ENCODE assay signal across 18 mouse cellular contexts in the genomic region with DNA sequence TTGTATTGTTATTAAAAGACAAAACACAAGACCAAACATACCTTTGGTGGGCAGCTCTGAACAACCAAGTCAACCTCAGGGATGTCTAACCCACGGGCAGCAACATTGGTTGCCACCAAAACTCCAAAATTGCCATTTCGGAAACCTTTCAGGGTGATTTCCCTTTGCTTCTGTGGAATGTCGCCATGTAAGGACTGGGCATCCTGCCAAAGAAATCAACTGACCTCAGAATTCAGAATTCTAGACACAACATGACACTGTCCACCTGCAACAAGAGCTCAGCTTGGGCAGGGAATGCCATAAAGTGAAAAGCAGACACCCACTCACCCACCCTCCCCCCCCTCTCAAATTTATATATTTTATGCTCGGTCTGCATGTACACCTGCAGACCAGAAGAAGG. TPM values are rescaled to one million over a fixed set of nuclear protein-coding genes. Genes with fewer than 3 reads are reported as not detected.
DNase-seq lines count a peak whose midpoint lies in the region; ATAC-seq and TF ChIP-seq lines count a peak whose summit lies in the region.
"Had no signal": no experiment of that assay in that cellular context is flagged by ENCODE, and none has a peak within 500 bp of the region (broad histone marks: within the 10 kb centered on the region; RNA-seq: fewer than 3 reads in every experiment).

No protein-coding gene starts in this region.

- whole genome bisulfite sequencing in cerebellum, adult 2 months, result 61% methylated on average over 4 of the region's 4 CpGs
- 33% methylated on average over 4 of the region's 4 CpGs for WGBS in kidney, adult 2 months
- 68% methylated on average over 4 of the region's 4 CpGs for WGBS in kidney, embryonic 16.5 days
- WGBS in hindbrain, embryonic 10.5 days, result 95% methylated on average over 4 of the region's 4 CpGs
- WGBS in hindbrain, embryonic 12.5 days, result 81% methylated on average over 4 of the region's 4 CpGs

- no peaks in the 10 kb centered on the region for H3K27me3 ChIP-seq in cerebellum, adult 2 months (ENCODE audit: control insufficient read depth, insufficient read depth, low read length)
- no peaks in the 10 kb centered on the region for H3K27me3 ChIP-seq in kidney, adult 2 months (replicated peaks; ENCODE audit: control insufficient read depth, insufficient read depth, low read length)
- no peaks in the 10 kb centered on the region for H3K27me3 ChIP-seq in kidney, embryonic 16.5 days (ENCODE audit: insufficient read depth, low read length)
- H3K27me3 ChIP-seq in hindbrain, embryonic 10.5 days (ENCODE audit: insufficient read depth, poor library complexity, severe bottlenecking), result no peaks in the 10 kb centered on the region
- no peaks in the 10 kb centered on the region for H3K27me3 ChIP-seq in hindbrain, embryonic 12.5 days
- H3K27me3 ChIP-seq: liver, embryonic 13.5 days had no signal

- no peak for ATAC-seq in kidney, embryonic 16.5 days (ENCODE audit: low FRiP score, low TSS enrichment)
- ATAC-seq in hindbrain, embryonic 12.5 days (ENCODE audit: low FRiP score), result no peak

- no peak overlapping the region for H3K4me3 ChIP-seq in cerebellum, adult 2 months (replicated peaks; ENCODE audit: insufficient read depth, low read depth, low read length)
- H3K4me3 ChIP-seq in kidney, adult 2 months (ENCODE audit: insufficient read depth, low read depth, low read length), result no peak overlapping the region
- H3K4me3 ChIP-seq in kidney, embryonic 16.5 days (ENCODE audit: low read length), result no peak overlapping the region
- no peak overlapping the region for H3K4me3 ChIP-seq in hindbrain, embryonic 10.5 days
- H3K4me3 ChIP-seq in hindbrain, embryonic 12.5 days, result no peak overlapping the region
- H3K4me3 ChIP-seq: forebrain, embryonic 10.5 days; liver, embryonic 13.5 days; myocyte had no signal

- no peaks in the 10 kb centered on the region for H3K9me3 ChIP-seq in kidney, embryonic 16.5 days (ENCODE audit: low read length)
- H3K9me3 ChIP-seq in hindbrain, embryonic 10.5 days, result no peaks in the 10 kb centered on the region
- no peaks in the 10 kb centered on the region for H3K9me3 ChIP-seq in hindbrain, embryonic 12.5 days (replicated peaks)
- H3K9me3 ChIP-seq: forebrain, embryonic 10.5 days; liver, embryonic 13.5 days had no signal

- TF ChIP-seq CTCF in cerebellum, adult 2 months (IDR thresholded peaks at IDR 0.05; ENCODE audit: borderline replicate concordance, insufficient read depth, low read depth, low read length), result no peak
- TF ChIP-seq CTCF in kidney, adult 2 months (conservative IDR thresholded peaks at IDR 0.05; ENCODE audit: insufficient read depth, insufficient read length, low read depth, low read length), result no peak

- H3K4me1 ChIP-seq in cerebellum, adult 2 months (ENCODE audit: control insufficient read depth, insufficient read depth, low read length), result no peaks in the 10 kb centered on the region
- H3K4me1 ChIP-seq in kidney, adult 2 months (ENCODE audit: control insufficient read depth, insufficient read depth, low read length), result no peaks in the 10 kb centered on the region; the same call in 1 of the 2 replicates
- no peaks in the 10 kb centered on the region for H3K4me1 ChIP-seq in kidney, embryonic 16.5 days (ENCODE audit: insufficient read depth, low read length)
- H3K4me1 ChIP-seq in hindbrain, embryonic 10.5 days (replicated peaks), result no peaks in the 10 kb centered on the region
- no peaks in the 10 kb centered on the region for H3K4me1 ChIP-seq in hindbrain, embryonic 12.5 days
- H3K4me1 ChIP-seq: forebrain, embryonic 10.5 days; liver, embryonic 13.5 days had no signal

- H3K27ac ChIP-seq in cerebellum, adult 2 months (ENCODE audit: insufficient read depth, low read length), result no peak overlapping the region
- H3K27ac ChIP-seq in kidney, adult 2 months (ENCODE audit: insufficient read depth, low read depth, low read length), result no peak overlapping the region
- H3K27ac ChIP-seq in kidney, embryonic 16.5 days (ENCODE audit: low read length), result no peak overlapping the region
- no peak overlapping the region for H3K27ac ChIP-seq in hindbrain, embryonic 10.5 days
- no peak overlapping the region for H3K27ac ChIP-seq in hindbrain, embryonic 12.5 days
- H3K27ac ChIP-seq: forebrain, embryonic 10.5 days; liver, embryonic 13.5 days; stomach, postnatal 0 days had no signal

- peak; percentile 15 to 26 for DNase-seq in cerebellum, adult 18-20 months
- no peak for DNase-seq in cerebellum, adult 2 months
- peak; percentile 56 for DNase-seq in kidney, adult 2 months
- DNase-seq in urinary bladder, postnatal 14 days (ENCODE audit: low spot score), result peak; percentile 14
- DNase-seq in urinary bladder, adult 18-20 months (ENCODE audit: low spot score in 2 of 2), result no peak
- DNase-seq in hindbrain, embryonic 10.5 days (ENCODE audit: low spot score), result no peak
- DNase-seq: B cell, adult 2 months; cerebellum, adult 11 months; layer of hippocampus, postnatal 36 days; left cerebral cortex, postnatal 4 days; liver, embryonic 13.5 days; right cerebral cortex, postnatal 14 days; thymus, postnatal 36 days had no signal

- H3K36me3 ChIP-seq in kidney, adult 2 months (ENCODE audit: control insufficient read depth, insufficient read depth, low read length), result peaks cover 19% of the 10 kb centered on the region
- H3K36me3 ChIP-seq in kidney, embryonic 16.5 days (ENCODE audit: insufficient read depth, low read length), result peaks cover 82% of the 10 kb centered on the region
- H3K36me3 ChIP-seq in hindbrain, embryonic 10.5 days, result peaks cover 100% of the 10 kb centered on the region
- H3K36me3 ChIP-seq in hindbrain, embryonic 12.5 days, result peaks cover 92% of the 10 kb centered on the region

- TF ChIP-seq POLR2A in cerebellum, adult 2 months (IDR thresholded peaks at IDR 0.05; ENCODE audit: borderline replicate concordance, insufficient read depth, low read length), result no peak
- TF ChIP-seq POLR2A in kidney, adult 2 months (IDR thresholded peaks at IDR 0.05; ENCODE audit: low read depth, low read length), result no peak

- H3K4me2 ChIP-seq in kidney, embryonic 16.5 days (replicated peaks; ENCODE audit: low read depth, low read length), result no peak overlapping the region
- H3K4me2 ChIP-seq in hindbrain, embryonic 12.5 days (replicated peaks), result no peak overlapping the region
- H3K4me2 ChIP-seq: liver, embryonic 13.5 days had no signal

- no peak overlapping the region for H3K9ac ChIP-seq in kidney, embryonic 16.5 days (replicated peaks; ENCODE audit: low read length)
- H3K9ac ChIP-seq in hindbrain, embryonic 12.5 days, result no peak overlapping the region
- H3K9ac ChIP-seq: liver, embryonic 13.5 days had no signal

RNA-seq across cellular contexts. Expression of gene Kif1bp, which starts 10.4 kb away (rescaled TPM):
- 124 and 125 TPM in 2 replicates for polyA plus RNA-seq in cerebellum, adult 2 months (2012; rRNA removed)
- 31.0 and 36.1 TPM in 2 replicates for polyA plus RNA-seq in kidney, adult 2 months (2012; rRNA removed)
- polyA plus RNA-seq in kidney, embryonic 16.5 days (2015; fragmentation: Nextera tagmentation; extraction: Ambion mirVana), result 35.5 and 39.0 TPM in 2 replicates
- polyA plus RNA-seq in hindbrain, embryonic 10.5 days (2016; fragmentation: Nextera tagmentation; extraction: Ambion mirVana), result 39.4 and 46.5 TPM in 2 replicates
- 74.3 and 74.7 TPM in 2 replicates for polyA plus RNA-seq in hindbrain, embryonic 12.5 days (2016; fragmentation: Nextera tagmentation; extraction: Ambion mirVana)

RNA-seq across cellular contexts. Expression of gene Ddx21, which starts 13.5 kb away (rescaled TPM):
- polyA plus RNA-seq in cerebellum, adult 2 months (2012; rRNA removed), result 18.2 and 19.9 TPM in 2 replicates
- polyA plus RNA-seq in kidney, adult 2 months (2012; rRNA removed), result 6.8 and 9.3 TPM in 2 replicates
- polyA plus RNA-seq in kidney, embryonic 16.5 days (2015; fragmentation: Nextera tagmentation; extraction: Ambion mirVana), result 20.8 and 23.2 TPM in 2 replicates
- 20.1 and 31.2 TPM in 2 replicates for polyA plus RNA-seq in hindbrain, embryonic 10.5 days (2016; fragmentation: Nextera tagmentation; extraction: Ambion mirVana)
- polyA plus RNA-seq in hindbrain, embryonic 12.5 days (2016; fragmentation: Nextera tagmentation; extraction: Ambion mirVana), result 25.3 TPM in 2 replicates

Comparison
In these comparisons a context has a peak if more than half of its experiments do, and no peak if none do; other contexts are left out.
1. DNase-seq: peak in cerebellum, adult 18-20 months (2 of 2), kidney, adult 2 months (single experiment) and urinary bladder, postnatal 14 days (single experiment); none in cerebellum, adult 2 months (0 of 2), urinary bladder, adult 18-20 months (0 of 2) and hindbrain, embryonic 10.5 days (single experiment).